ENCODE assay signal across 7 mouse cellular contexts in genomic region chr5:136427772-136428497, GRCm38 (mm10).
DNase-seq lines count a peak whose midpoint lies in the region; ATAC-seq and TF ChIP-seq lines count a peak whose summit lies in the region.

No protein-coding gene starts in this region.

- WGBS in spleen, adult 2 months: 50% methylated on average over 13 of the region's 13 CpGs
- WGBS in liver, postnatal 0 days (ENCODE audit: insufficient replicate concordance): 50% methylated on average over 13 of the region's 13 CpGs
- WGBS in stomach, postnatal 0 days: 32% methylated on average over 13 of the region's 13 CpGs

- no peak overlapping the region for H3K4me3 ChIP-seq in spleen, adult 2 months (ENCODE audit: extremely low read depth, insufficient read depth, insufficient read length)
- H3K4me3 ChIP-seq in liver, postnatal 0 days (ENCODE audit: low read depth, low read length): no peak overlapping the region
- H3K4me3 ChIP-seq in stomach, postnatal 0 days (ENCODE audit: low read depth, low read length): no peak overlapping the region

- no peak for TF ChIP-seq CTCF in spleen, adult 2 months (IDR thresholded peaks at IDR 0.05; ENCODE audit: extremely low read depth, insufficient read depth, insufficient read length, insufficient replicate concordance)
- TF ChIP-seq CTCF in liver, postnatal 0 days (IDR thresholded peaks at IDR 0.05; ENCODE audit: low read depth): no peak
- no peak for TF ChIP-seq CTCF in stomach, postnatal 0 days (IDR thresholded peaks at IDR 0.05; ENCODE audit: low read depth)

- H3K9ac ChIP-seq in liver, postnatal 0 days (replicated peaks): no peak overlapping the region
- H3K9ac ChIP-seq in stomach, postnatal 0 days (ENCODE audit: low read length): no peak overlapping the region

- H3K27me3 ChIP-seq in spleen, adult 2 months (ENCODE audit: control insufficient read depth, insufficient read depth, low read length): no peaks in the 10 kb centered on the region
- no peaks in the 10 kb centered on the region for H3K27me3 ChIP-seq in liver, postnatal 0 days (ENCODE audit: insufficient read depth, low read length)
- H3K27me3 ChIP-seq in stomach, postnatal 0 days (ENCODE audit: control insufficient read depth, insufficient read depth, low read length): no peaks in the 10 kb centered on the region

- ATAC-seq in liver, postnatal 0 days: no peak
- no peak; the same call in 1 of the 2 replicates for ATAC-seq in stomach, postnatal 0 days (ENCODE audit: low FRiP score, low TSS enrichment)

- no peak overlapping the region; the same call in 1 of the 2 replicates for H3K4me2 ChIP-seq in liver, postnatal 0 days (ENCODE audit: low read depth, low read length)
- no peak overlapping the region for H3K4me2 ChIP-seq in stomach, postnatal 0 days (replicated peaks; ENCODE audit: low read depth)

- no peak for DNase-seq in spleen, adult 2 months (ENCODE audit: low read depth in 1 of 2, low spot score in 2 of 2)
- DNase-seq in spleen, postnatal 10 days (ENCODE audit: low spot score in 2 of 2): no peak
- DNase-seq in heart, adult 18-20 months: peak; percentile 69 to 72
- DNase-seq in kidney, adult 11 months: peak; percentile 77
- no peak for DNase-seq in liver, postnatal 0 days
- DNase-seq in stomach, postnatal 0 days (ENCODE audit: low spot score): no peak
- no peak for DNase-seq in adrenal gland, adult (ENCODE audit: inconsistent age in 2 of 2, low spot score in 1 of 2)

- H3K27ac ChIP-seq in spleen, adult 2 months (ENCODE audit: insufficient read depth, low read length): peak overlapping the region; percentile 47
- peak overlapping the region; percentile 41; the same call in 1 of the 2 replicates for H3K27ac ChIP-seq in liver, postnatal 0 days (ENCODE audit: low read depth)
- H3K27ac ChIP-seq in stomach, postnatal 0 days (replicated peaks): peak overlapping the region; percentile 58; the same call in 1 of the 2 replicates

- TF ChIP-seq EP300 in liver, postnatal 0 days (IDR thresholded peaks at IDR 0.05; ENCODE audit: low read depth): no peak
- TF ChIP-seq EP300 in stomach, postnatal 0 days (optimal IDR thresholded peaks at IDR 0.05): no peak

- no peaks in the 10 kb centered on the region for H3K36me3 ChIP-seq in spleen, adult 2 months (ENCODE audit: control insufficient read depth, insufficient read depth, low read length)
- no peaks in the 10 kb centered on the region for H3K36me3 ChIP-seq in liver, postnatal 0 days (replicated peaks; ENCODE audit: insufficient read depth, low read length)
- no peaks in the 10 kb centered on the region; the same call in 1 of the 2 replicates for H3K36me3 ChIP-seq in stomach, postnatal 0 days (ENCODE audit: control insufficient read depth, insufficient read depth, low read length)

- peaks cover 22% of the 10 kb centered on the region; the same call in 1 of the 2 replicates for H3K4me1 ChIP-seq in spleen, adult 2 months (ENCODE audit: control insufficient read depth, insufficient read depth, insufficient read length)
- peaks cover 24% of the 10 kb centered on the region for H3K4me1 ChIP-seq in liver, postnatal 0 days (ENCODE audit: insufficient read depth)
- H3K4me1 ChIP-seq in stomach, postnatal 0 days (replicated peaks; ENCODE audit: control insufficient read depth, insufficient read depth): peaks cover 12% of the 10 kb centered on the region

- no peak for TF ChIP-seq POLR2A in spleen, adult 2 months (IDR thresholded peaks at IDR 0.05; ENCODE audit: low read depth, low read length)

- no peaks in the 10 kb centered on the region for H3K9me3 ChIP-seq in liver, postnatal 0 days (ENCODE audit: low read length)
- H3K9me3 ChIP-seq in stomach, postnatal 0 days (ENCODE audit: control insufficient read depth, low read length): no peaks in the 10 kb centered on the region

Comparison
In these comparisons a context has a peak if more than half of its experiments do, and no peak if none do; other contexts are left out.
1. DNase-seq: peak in heart, adult 18-20 months (2 of 2) and kidney, adult 11 months (single experiment); none in spleen, adult 2 months (0 of 2), spleen, postnatal 10 days (0 of 2), liver, postnatal 0 days (single experiment), stomach, postnatal 0 days (single experiment) and adrenal gland, adult (0 of 2).
2. Peak in every context shown above with its lines, with median percentiles within 50 percentile points of each other: H3K27ac ChIP-seq.